Mouse (Mus musculus) heart, embryonic 12.5 days (tissue): Measurements from ENCODE around the gene Cdhr1. TPM values are rescaled to one million over a fixed set of nuclear protein-coding genes. Genes with fewer than 3 reads are reported as not detected.

Experiments
- polyA plus RNA-seq: library from polyadenylated mRNA; unstranded; fragments of >200 nt; fragmentation: Nextera tagmentation; extraction: Ambion mirVana; gene quantifications from 2 replicates; pipeline ENCODE4 v1.2.1, GENCODE M21; 2016

Cdhr1 gene
- polyA plus RNA-seq, 1 experiment from 2014 or later, result 0.20 TPM

Other genes starting within 250 kb of the Cdhr1 start
- gene Ccser2, start 129.6 kb downstream of the Cdhr1 start, polyA plus RNA-seq, result 43.4 and 47.8 TPM in 2 replicates
- gene Rgr, start 49.4 kb downstream of the Cdhr1 start, polyA plus RNA-seq, result not detected in 2 replicates
- not detected in 2 replicates for gene Lrit1, start 43.5 kb downstream of the Cdhr1 start, polyA plus RNA-seq
- not detected in 2 replicates for gene Lrit2, start 30.4 kb downstream of the Cdhr1 start, polyA plus RNA-seq
- gene 2610528A11Rik, start 15.7 kb upstream of the Cdhr1 start, polyA plus RNA-seq, result 0.96 and 1.8 TPM in 2 replicates
- gene Ghitm, start 36.9 kb upstream of the Cdhr1 start, polyA plus RNA-seq, result 366 and 371 TPM in 2 replicates